Mouse (Mus musculus): ENCODE results near the gene Cytip. TPM values are rescaled to one million over a fixed set of nuclear protein-coding genes. Genes with fewer than 3 reads are reported as not detected.

The Cytip gene
- total RNA-seq, 2 experiments from 2014 or later: 13.8 to 21.8 TPM

GRCm38 (mm10) chr2:58163457-58164181, 31.7 kb downstream of the Cytip start:
- no peak for DNase-seq (ENCODE audit: low spot score in 2 of 2)

- no peak for DNase-seq (ENCODE audit: low spot score in 2 of 2)
These were observed 33.5 kb downstream of the Cytip start for GRCm38 (mm10) chr2:58161813-58162212.

- no peak for DNase-seq (ENCODE audit: low spot score in 2 of 2)
These were observed 34.6 kb downstream of the Cytip start for GRCm38 (mm10) chr2:58160541-58161307.

GRCm38 (mm10) chr2:58159880-58160279, 35.5 kb downstream of the Cytip start:
- DNase-seq (ENCODE audit: low spot score in 2 of 2): peak in 1 of 2 experiments; percentile 35

- no peak for DNase-seq (ENCODE audit: low spot score in 2 of 2)
These were observed 36.2 kb downstream of the Cytip start for GRCm38 (mm10) chr2:58159121-58159520.

GRCm38 (mm10) chr2:58158539-58158938, 36.8 kb downstream of the Cytip start:
- DNase-seq (ENCODE audit: low spot score in 2 of 2): no peak

GRCm38 (mm10) chr2:58158107-58158506, 37.2 kb downstream of the Cytip start:
- DNase-seq (ENCODE audit: low spot score in 2 of 2): no peak

- DNase-seq (ENCODE audit: low spot score in 2 of 2): no peak
These were observed 37.9 kb downstream of the Cytip start for GRCm38 (mm10) chr2:58157466-58157865.

GRCm38 (mm10) chr2:58156495-58157392, 38.6 kb downstream of the Cytip start:
- no peak for DNase-seq (ENCODE audit: low spot score in 2 of 2)

- DNase-seq (ENCODE audit: low spot score in 2 of 2): no peak
These were observed 39.3 kb downstream of the Cytip start for GRCm38 (mm10) chr2:58156108-58156415.

GRCm38 (mm10) chr2:58155271-58156107, 39.8 kb downstream of the Cytip start:
- DNase-seq (ENCODE audit: low spot score in 2 of 2): no peak

- DNase-seq (ENCODE audit: low spot score in 2 of 2): no peak
These were observed 40.8 kb downstream of the Cytip start for GRCm38 (mm10) chr2:58154555-58154954.

- DNase-seq (ENCODE audit: low spot score in 2 of 2): no peak
These were observed 41.6 kb downstream of the Cytip start for GRCm38 (mm10) chr2:58153742-58154141.

GRCm38 (mm10) chr2:58149983-58150405, 45.3 kb downstream of the Cytip start:
- no peak for DNase-seq (ENCODE audit: low spot score in 2 of 2)

- no peak for DNase-seq (ENCODE audit: low spot score in 2 of 2)
These were observed 48.8 kb downstream of the Cytip start for GRCm38 (mm10) chr2:58146572-58146971.

- DNase-seq (ENCODE audit: low spot score in 2 of 2): no peak
These were observed 54.8 kb downstream of the Cytip start for GRCm38 (mm10) chr2:58140531-58140930.

- DNase-seq (ENCODE audit: low spot score in 2 of 2): no peak
These were observed 56.7 kb downstream of the Cytip start for GRCm38 (mm10) chr2:58138611-58139010.

- DNase-seq (ENCODE audit: low spot score in 2 of 2): no peak
These were observed 57.7 kb downstream of the Cytip start for GRCm38 (mm10) chr2:58137676-58138075.

- DNase-seq (ENCODE audit: low spot score in 2 of 2): no peak
These were observed 58.8 kb downstream of the Cytip start for GRCm38 (mm10) chr2:58136526-58136925.

- DNase-seq (ENCODE audit: low spot score in 2 of 2): no peak
These were observed 60.3 kb downstream of the Cytip start for GRCm38 (mm10) chr2:58135061-58135463.

- no peak for DNase-seq (ENCODE audit: low spot score in 2 of 2)
These were observed 62.7 kb downstream of the Cytip start for GRCm38 (mm10) chr2:58132597-58132996.

Data from adrenal gland, adult 18-20 months (tissue).